Mouse (Mus musculus): ENCODE measurements at regions not wholly inside any gene's neighbourhood (a gene's known extent, or its start where the extent isn't known, plus 50 kb on each side); places are given as distances from the start of the nearest gene placed in this dataset.

- H3K4me3 ChIP-seq (ENCODE audit: extremely low read depth, insufficient read depth, insufficient read length) = no peak overlapping the region
- TF ChIP-seq POLR2A (IDR thresholded peaks at IDR 0.05; ENCODE audit: low read depth, low read length) (no peak), CTCF (IDR thresholded peaks at IDR 0.05; ENCODE audit: extremely low read depth, insufficient read depth, insufficient read length, insufficient replicate concordance) (no peak)
- no peaks in the 10 kb centered on the region for H3K27me3 ChIP-seq (ENCODE audit: control insufficient read depth, insufficient read depth, low read length)
- WGBS = 88% methylated on average over 4 of the region's 4 CpGs
- H3K27ac ChIP-seq (ENCODE audit: insufficient read depth, low read length) = no peak overlapping the region
- H3K4me1 ChIP-seq (ENCODE audit: control insufficient read depth, insufficient read depth, insufficient read length) = no peaks in the 10 kb centered on the region
- H3K36me3 ChIP-seq (ENCODE audit: control insufficient read depth, insufficient read depth, low read length) = no peaks in the 10 kb centered on the region
- no peak for DNase-seq (ENCODE audit: low read depth in 1 of 2, low spot score in 2 of 2)
Measured at GRCm38 (mm10) chr4:54156146-54156545, 330.3 kb downstream of the Tmem38b start.

DNA sequence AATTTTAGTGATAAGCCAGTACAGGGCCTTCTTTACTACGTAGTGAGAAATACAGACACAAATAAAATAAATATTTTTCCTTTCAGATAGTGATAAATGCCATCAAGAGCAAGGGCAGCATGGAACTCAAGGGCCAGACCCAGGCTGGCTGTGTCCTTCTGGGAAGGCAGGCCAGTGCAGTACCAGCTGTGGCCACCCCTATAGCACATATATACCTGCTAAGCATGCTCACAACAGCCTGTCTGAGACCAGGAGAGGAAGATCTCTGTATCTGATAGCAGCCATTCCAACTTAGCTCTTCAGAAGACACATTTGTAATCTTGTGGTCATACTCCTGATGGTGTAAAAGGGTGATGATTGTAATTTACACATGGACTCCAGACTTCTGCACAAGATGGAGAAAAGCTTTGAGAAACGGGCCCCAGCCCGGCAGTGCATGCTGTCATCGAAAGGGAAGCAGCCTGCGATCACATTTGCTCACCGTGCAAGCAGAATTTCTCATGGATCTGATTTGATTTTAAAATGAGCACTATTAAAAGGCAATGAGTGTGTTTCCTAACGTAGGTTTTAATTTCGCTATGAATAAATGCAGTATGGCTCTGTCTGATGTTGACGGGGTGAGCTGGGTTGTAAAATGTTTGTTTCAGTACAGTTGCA is 335.6 kb downstream of the Tmem38b start:
- no peaks in the 10 kb centered on the region for H3K27me3 ChIP-seq (ENCODE audit: control insufficient read depth, insufficient read depth, low read length)
- 95% methylated on average over 9 of the region's 9 CpGs for WGBS
- no peak overlapping the region for H3K4me3 ChIP-seq (ENCODE audit: extremely low read depth, insufficient read depth, insufficient read length)
- TF ChIP-seq POLR2A (IDR thresholded peaks at IDR 0.05; ENCODE audit: low read depth, low read length) (no peak), CTCF (IDR thresholded peaks at IDR 0.05; ENCODE audit: extremely low read depth, insufficient read depth, insufficient read length, insufficient replicate concordance) (no peak)
- DNase-seq (ENCODE audit: low read depth in 1 of 2, low spot score in 2 of 2) = no peak
- no peaks in the 10 kb centered on the region for H3K4me1 ChIP-seq (ENCODE audit: control insufficient read depth, insufficient read depth, insufficient read length)
- no peaks in the 10 kb centered on the region for H3K36me3 ChIP-seq (ENCODE audit: control insufficient read depth, insufficient read depth, low read length)
- no peak overlapping the region for H3K27ac ChIP-seq (ENCODE audit: insufficient read depth, low read length)

GRCm38 (mm10) chr4:54162308-54162707 is 336.5 kb downstream of the Tmem38b start:
- Histone ChIP-seq H3K27ac (ENCODE audit: insufficient read depth, low read length) (no peak overlapping the region), H3K4me3 (ENCODE audit: extremely low read depth, insufficient read depth, insufficient read length) (no peak overlapping the region), H3K27me3 (ENCODE audit: control insufficient read depth, insufficient read depth, low read length) (no peaks in the 10 kb centered on the region), H3K36me3 (ENCODE audit: control insufficient read depth, insufficient read depth, low read length) (no peaks in the 10 kb centered on the region), H3K4me1 (ENCODE audit: control insufficient read depth, insufficient read depth, insufficient read length) (no peaks in the 10 kb centered on the region)
- WGBS = 89% methylated on average over 8 of the region's 8 CpGs
- no peak for DNase-seq (ENCODE audit: low read depth in 1 of 2, low spot score in 2 of 2)
- TF ChIP-seq POLR2A (IDR thresholded peaks at IDR 0.05; ENCODE audit: low read depth, low read length) (no peak), CTCF (IDR thresholded peaks at IDR 0.05; ENCODE audit: extremely low read depth, insufficient read depth, insufficient read length, insufficient replicate concordance) (no peak)

DNA sequence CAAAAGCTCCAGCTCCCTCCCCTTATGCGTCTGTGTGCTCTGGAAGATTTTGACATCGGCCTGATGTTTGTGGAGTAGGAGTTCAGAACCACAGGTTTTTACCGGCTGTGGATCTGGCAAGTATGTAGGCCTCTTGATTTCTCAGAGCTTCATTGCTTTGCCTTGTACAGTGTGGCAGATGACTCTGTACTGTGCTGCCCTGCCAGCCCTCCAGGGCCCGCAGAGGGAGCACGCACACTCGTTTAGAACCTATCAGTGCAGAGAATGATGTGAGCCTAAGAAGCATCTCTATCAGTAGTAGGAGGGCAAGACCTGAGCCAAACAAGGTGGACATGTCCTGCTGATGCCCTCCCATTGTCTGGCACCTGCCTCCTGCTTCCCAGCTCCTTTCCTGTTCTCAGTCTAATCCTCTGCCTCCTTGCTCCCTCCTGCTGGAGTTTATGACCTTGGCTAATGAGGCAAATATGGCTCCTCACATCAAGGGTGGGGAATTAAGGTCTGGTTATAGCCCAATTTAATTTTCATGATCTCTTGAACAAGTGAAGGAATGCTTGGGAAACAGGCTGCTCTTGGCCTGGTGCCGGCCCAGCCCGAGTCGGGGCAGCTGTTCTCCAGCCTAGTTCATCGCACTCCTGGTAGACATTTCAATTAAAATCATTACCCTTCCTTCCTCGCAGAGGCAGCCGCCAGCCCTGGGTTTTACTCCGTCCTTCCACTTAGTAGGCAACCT is 344.5 kb downstream of the Tmem38b start:
- Histone ChIP-seq H3K4me1 (ENCODE audit: control insufficient read depth, insufficient read depth, insufficient read length) (no peaks in the 10 kb centered on the region), H3K4me3 (ENCODE audit: extremely low read depth, insufficient read depth, insufficient read length) (no peak overlapping the region), H3K27me3 (ENCODE audit: control insufficient read depth, insufficient read depth, low read length) (no peaks in the 10 kb centered on the region), H3K36me3 (ENCODE audit: control insufficient read depth, insufficient read depth, low read length) (no peaks in the 10 kb centered on the region), H3K27ac (ENCODE audit: insufficient read depth, low read length) (no peak overlapping the region)
- DNase-seq (ENCODE audit: low read depth in 1 of 2, low spot score in 2 of 2) = no peak
- WGBS = 91% methylated on average over 13 of the region's 13 CpGs
- TF ChIP-seq POLR2A (IDR thresholded peaks at IDR 0.05; ENCODE audit: low read depth, low read length) (no peak), CTCF (IDR thresholded peaks at IDR 0.05; ENCODE audit: extremely low read depth, insufficient read depth, insufficient read length, insufficient replicate concordance) (no peak)

- 80% methylated on average over 1 of the region's 1 CpGs for WGBS
- H3K27me3 ChIP-seq (ENCODE audit: control insufficient read depth, insufficient read depth, low read length) = no peaks in the 10 kb centered on the region
- TF ChIP-seq CTCF (IDR thresholded peaks at IDR 0.05; ENCODE audit: extremely low read depth, insufficient read depth, insufficient read length, insufficient replicate concordance) (no peak), POLR2A (IDR thresholded peaks at IDR 0.05; ENCODE audit: low read depth, low read length) (no peak)
- DNase-seq (ENCODE audit: low read depth in 1 of 2, low spot score in 2 of 2) = no peak
- H3K4me1 ChIP-seq (ENCODE audit: control insufficient read depth, insufficient read depth, insufficient read length) = no peaks in the 10 kb centered on the region
- no peak overlapping the region for H3K4me3 ChIP-seq (ENCODE audit: extremely low read depth, insufficient read depth, insufficient read length)
- no peak overlapping the region for H3K27ac ChIP-seq (ENCODE audit: insufficient read depth, low read length)
- H3K36me3 ChIP-seq (ENCODE audit: control insufficient read depth, insufficient read depth, low read length) = no peaks in the 10 kb centered on the region
Measured at GRCm38 (mm10) chr4:54184213-54184612, 358.4 kb downstream of the Tmem38b start.

DNA sequence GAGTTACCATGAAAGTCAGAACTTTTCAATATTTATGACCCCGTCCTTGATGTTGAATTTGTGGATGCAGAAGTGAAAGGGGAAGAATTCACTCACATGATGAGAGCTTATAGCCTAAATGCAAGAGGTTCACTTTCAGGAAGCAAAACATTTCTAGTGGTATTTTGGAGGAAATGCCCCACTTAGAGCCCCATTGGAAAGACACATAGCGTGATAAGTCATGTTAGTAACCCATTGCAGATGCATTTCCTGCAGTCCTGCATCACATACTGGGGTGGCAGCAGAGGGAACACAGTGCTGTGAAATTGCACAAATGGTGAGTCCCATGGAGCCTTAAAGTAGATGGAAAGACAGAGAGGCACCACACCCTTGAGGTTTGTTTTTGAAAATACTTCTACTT is 369.9 kb downstream of the Tmem38b start:
- 26% methylated on average over 2 of the region's 2 CpGs for WGBS
- Histone ChIP-seq H3K27me3 (ENCODE audit: control insufficient read depth, insufficient read depth, low read length) (no peaks in the 10 kb centered on the region), H3K4me1 (ENCODE audit: control insufficient read depth, insufficient read depth, insufficient read length) (no peaks in the 10 kb centered on the region), H3K36me3 (ENCODE audit: control insufficient read depth, insufficient read depth, low read length) (no peaks in the 10 kb centered on the region), H3K4me3 (ENCODE audit: extremely low read depth, insufficient read depth, insufficient read length) (no peak overlapping the region), H3K27ac (ENCODE audit: insufficient read depth, low read length) (no peak overlapping the region)
- no peak for DNase-seq (ENCODE audit: low read depth in 1 of 2, low spot score in 2 of 2)
- TF ChIP-seq CTCF (IDR thresholded peaks at IDR 0.05; ENCODE audit: extremely low read depth, insufficient read depth, insufficient read length, insufficient replicate concordance) = no peak
- TF ChIP-seq POLR2A (IDR thresholded peaks at IDR 0.05; ENCODE audit: low read depth, low read length) = no peak

- Histone ChIP-seq H3K27me3 (ENCODE audit: control insufficient read depth, insufficient read depth, low read length) (no peaks in the 10 kb centered on the region), H3K27ac (ENCODE audit: insufficient read depth, low read length) (no peak overlapping the region), H3K4me1 (ENCODE audit: control insufficient read depth, insufficient read depth, insufficient read length) (no peaks in the 10 kb centered on the region), H3K4me3 (ENCODE audit: extremely low read depth, insufficient read depth, insufficient read length) (no peak overlapping the region), H3K36me3 (ENCODE audit: control insufficient read depth, insufficient read depth, low read length) (no peaks in the 10 kb centered on the region)
- 81% methylated on average over 4 of the region's 4 CpGs for WGBS
- TF ChIP-seq POLR2A (IDR thresholded peaks at IDR 0.05; ENCODE audit: low read depth, low read length) (no peak), CTCF (IDR thresholded peaks at IDR 0.05; ENCODE audit: extremely low read depth, insufficient read depth, insufficient read length, insufficient replicate concordance) (no peak)
- DNase-seq (ENCODE audit: low read depth in 1 of 2, low spot score in 2 of 2) = no peak
Measured at GRCm38 (mm10) chr4:54202440-54202839, 376.6 kb downstream of the Tmem38b start.

Data from spleen, adult 2 months (tissue).